Mouse (Mus musculus) cerebellum, adult 11 months (tissue): ENCODE results near the gene Ppm1j.

ENCODE experiments used
- DNase-seq: peaks from one replicate; pipeline ENCODE4 v3.0.0; 2022

Ppm1j gene

GRCm38 (mm10) chr3:104816130-104816529 is 35.3 kb downstream of the Ppm1j start:
- no peak for DNase-seq

GRCm38 (mm10) chr3:104817481-104817990 is 36.7 kb downstream of the Ppm1j start:
- peak; percentile 23 for DNase-seq

GRCm38 (mm10) chr3:104817991-104818748 is 37.3 kb downstream of the Ppm1j start, which contains the start of gene Mov10:
Mov10 (minus strand) TSS chr3:104818563.
- DNase-seq: peak; percentile 14

- no peak for DNase-seq
These were observed 37.9 kb downstream of the Ppm1j start for GRCm38 (mm10) chr3:104818749-104819134.

- DNase-seq: no peak
These were observed 39.6 kb downstream of the Ppm1j start for GRCm38 (mm10) chr3:104820426-104820825.

- no peak for DNase-seq
These were observed 41.6 kb downstream of the Ppm1j start for GRCm38 (mm10) chr3:104822413-104822812.
